Mouse (Mus musculus) effector memory CD4-positive, alpha-beta T cell, adult 5 months (primary cell): ENCODE data around the gene Ss18l1. TPM values are rescaled to one million over a fixed set of nuclear protein-coding genes. Genes with fewer than 3 reads are reported as not detected.

Experiments used
- polyA plus RNA-seq: library from polyadenylated mRNA; unstranded; fragments of 100-300 nt; shearing (Covaris generic); gene quantifications from one replicate; pipeline ENCODE4 v1.2.1, GENCODE M21; 2017

The Ss18l1 gene
- polyA plus RNA-seq: 6.2 TPM

DNA sequence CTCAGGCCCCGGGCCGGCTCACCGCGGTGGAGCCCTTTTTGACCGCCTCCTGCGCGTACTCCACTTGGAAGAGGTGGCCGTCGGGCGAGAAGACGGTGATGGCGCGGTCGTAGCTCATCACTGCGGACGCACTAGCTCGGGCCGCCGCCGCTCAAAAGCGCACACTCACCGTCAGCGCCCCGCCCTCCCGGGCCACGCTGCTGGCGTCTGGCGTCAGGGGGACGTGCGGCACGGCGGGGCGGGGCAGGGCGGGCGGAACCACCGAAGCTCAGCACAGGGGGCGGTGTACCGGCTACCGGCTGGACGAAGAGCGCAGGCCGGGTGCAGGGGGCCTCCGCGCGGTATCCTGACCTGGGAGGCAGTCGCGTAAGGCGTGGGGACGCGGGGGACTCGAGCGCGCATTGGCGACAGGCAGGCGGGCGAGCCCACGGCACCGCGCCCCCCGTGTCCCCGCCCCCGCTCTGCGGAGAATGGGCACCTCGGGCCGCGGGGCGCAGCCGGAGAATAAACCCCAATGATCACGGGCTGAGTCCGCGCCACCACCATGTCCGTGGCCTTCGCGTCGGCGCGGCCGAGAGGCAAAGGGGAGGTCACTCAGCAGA is at the start of gene Ss18l1, which contains the start of gene Psma7:
TSS of gene Ss18l1 (plus strand) at position 254 of the 602 bp plus-strand sequence.
TSS of gene Psma7 (minus strand) at position 178 of the 602 bp plus-strand sequence.

DNA sequence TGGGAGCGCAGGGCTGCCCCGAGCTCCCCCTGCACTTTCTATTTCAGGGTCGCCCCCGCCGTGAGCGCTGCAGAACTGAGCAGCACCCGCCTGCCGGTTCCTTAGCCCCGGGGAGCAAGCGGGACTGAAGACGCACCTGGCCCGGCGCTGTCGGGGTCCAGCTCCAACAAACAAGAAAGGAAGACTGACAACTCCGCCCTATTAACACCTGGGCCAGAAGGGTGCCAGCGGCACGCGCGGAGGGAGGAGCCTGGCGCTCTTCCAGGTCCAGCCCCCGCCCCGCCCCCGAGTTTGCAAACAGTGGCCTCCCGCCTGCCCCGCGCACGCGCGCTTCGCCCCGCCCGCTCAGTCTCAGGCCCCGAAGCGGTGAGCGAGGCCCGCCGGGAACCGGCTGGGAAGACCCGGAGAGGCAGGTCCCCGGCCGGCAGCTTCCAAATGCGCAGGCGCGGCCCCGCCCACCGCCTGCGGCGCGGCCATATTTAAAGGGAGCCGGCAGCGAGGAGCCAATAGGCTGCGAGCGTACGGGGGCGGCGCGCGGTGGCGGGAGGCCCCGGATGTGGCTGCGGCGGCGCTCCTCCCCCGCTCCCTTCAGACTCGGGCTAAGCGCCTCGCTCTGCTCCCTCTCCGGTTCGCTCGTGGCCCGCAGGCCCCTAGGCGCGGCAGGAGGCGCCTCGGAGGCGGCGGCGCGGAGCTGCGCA is 17.8 kb upstream of the Ss18l1 start, which contains the start of gene Lsm14b:
TSS of gene Lsm14b (plus strand) at position 587 of the 698 bp plus-strand sequence.

GRCm38 (mm10) chr2:180070481-180071453 is 28.5 kb downstream of the Ss18l1 start, which contains the start of gene Mtg2:
Gene Mtg2, plus strand, starts transcription at chr2:180070588.

DNA sequence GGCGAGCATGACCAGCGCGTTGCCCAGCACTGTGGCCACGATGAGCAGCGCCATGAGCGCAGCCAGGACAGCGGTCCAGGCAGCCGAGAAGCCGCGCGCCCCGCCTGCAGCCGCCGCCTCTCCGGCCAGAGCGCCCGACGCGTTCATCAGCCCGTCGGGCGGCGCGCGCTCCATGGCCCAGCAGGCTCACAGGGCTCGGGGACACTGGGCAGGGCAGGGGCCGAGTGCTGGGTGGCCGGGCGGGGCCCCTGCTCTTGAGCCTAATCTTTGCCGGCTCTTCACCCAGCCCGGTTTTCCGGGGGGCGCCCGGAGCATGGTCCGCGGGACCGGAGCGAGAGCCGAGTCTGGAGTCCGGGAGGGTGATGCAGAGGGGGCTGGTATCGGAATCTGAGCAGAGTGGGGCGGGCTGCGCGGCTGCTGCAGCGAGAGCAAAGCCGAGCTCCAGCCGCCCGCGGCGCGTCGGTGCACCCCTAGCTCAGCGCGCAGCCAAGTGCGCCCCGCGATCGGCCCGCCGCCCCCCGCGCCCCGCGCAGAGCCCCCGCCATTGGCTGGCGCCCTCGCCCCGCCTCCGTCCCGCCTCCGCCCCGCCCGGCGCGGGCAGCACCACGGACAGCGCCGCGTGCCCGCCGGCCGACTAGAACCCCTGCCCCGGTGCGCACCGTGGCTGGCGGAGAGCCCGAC is 61.8 kb downstream of the Ss18l1 start, which contains the start of gene Hrh3:
TSS of gene Hrh3 (minus strand) at position 511 of the 681 bp plus-strand sequence.

GRCm38 (mm10) chr2:180118661-180119438 is 76.5 kb downstream of the Ss18l1 start, which contains the start of gene Osbpl2:
Gene Osbpl2, plus strand, starts transcription at chr2:180119306.

Other genes starting within 250 kb of the Ss18l1 start
- 18.1 TPM for gene Taf4, start 65.9 kb upstream of the Ss18l1 start, polyA plus RNA-seq
- 14.5 TPM for gene Lsm14b, start 17.5 kb upstream of the Ss18l1 start, polyA plus RNA-seq
- 339 TPM for gene Psma7, start 76 bp upstream of the Ss18l1 start, polyA plus RNA-seq
- gene Mtg2, start 28.1 kb downstream of the Ss18l1 start, polyA plus RNA-seq: 28.8 TPM
- gene Hrh3, start 62.0 kb downstream of the Ss18l1 start, polyA plus RNA-seq: not detected
- gene Osbpl2, start 76.8 kb downstream of the Ss18l1 start, polyA plus RNA-seq: 37.8 TPM
- 144 TPM for gene Adrm1, start 129.0 kb downstream of the Ss18l1 start, polyA plus RNA-seq
- gene Lama5, start 183.3 kb downstream of the Ss18l1 start, polyA plus RNA-seq: 0.19 TPM
- 837 TPM for gene Rps21, start 214.9 kb downstream of the Ss18l1 start, polyA plus RNA-seq
- gene Cables2, start 231.0 kb downstream of the Ss18l1 start, polyA plus RNA-seq: 70.9 TPM
- not detected for gene Rbbp8nl, start 247.4 kb downstream of the Ss18l1 start, polyA plus RNA-seq